Mouse (Mus musculus): ENCODE measurements around the gene March9. TPM values are rescaled to one million over a fixed set of nuclear protein-coding genes. Genes with fewer than 3 reads are reported as not detected.
A peak's percentile ranks its signal among the peaks of the same experiment; 100 is the strongest.

The March9 gene
- polyA plus RNA-seq, 1 experiment from 2014 or later, result 0.38 TPM

DNA sequence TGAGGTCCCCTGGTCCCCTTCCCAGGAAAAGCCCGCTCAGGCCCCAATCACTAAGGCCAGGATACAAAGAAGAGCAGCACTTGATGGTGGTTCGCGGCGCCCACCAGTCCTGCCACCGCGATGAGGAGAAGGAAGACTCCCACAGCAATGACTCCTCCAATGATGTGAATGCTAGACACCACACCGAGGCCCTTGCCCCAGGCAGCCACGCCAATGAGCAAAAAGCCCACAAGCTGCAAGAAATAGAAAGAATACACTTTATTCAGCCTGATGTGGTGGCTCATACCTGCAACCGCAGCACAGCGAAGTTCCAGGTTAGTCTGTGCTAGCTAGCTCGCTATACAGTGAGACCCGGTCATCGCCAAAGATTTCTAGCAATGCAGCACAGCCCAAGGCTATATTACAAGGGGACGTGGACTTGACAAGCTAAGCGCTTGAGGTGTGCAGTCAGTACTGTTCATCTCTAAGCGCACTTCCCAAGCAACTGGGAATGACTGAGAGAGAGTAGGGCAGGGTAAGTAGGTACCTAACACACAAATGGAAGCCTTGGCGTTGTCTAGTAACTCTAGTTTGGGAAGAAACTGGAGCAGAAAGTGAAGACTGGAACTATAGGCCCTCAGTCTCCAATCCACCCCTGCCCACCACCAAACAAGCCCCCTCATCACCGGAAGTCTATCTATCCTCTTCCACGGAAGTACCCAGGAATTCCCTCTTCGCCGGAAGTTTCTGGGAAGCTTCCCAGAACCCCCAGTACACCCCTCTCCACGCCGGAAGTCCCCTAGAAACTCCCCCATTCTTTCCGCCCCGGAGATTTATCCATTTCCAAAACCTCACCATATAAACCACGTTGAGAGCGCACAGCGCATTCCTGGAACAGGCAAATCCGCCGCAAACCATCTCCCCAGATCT lies 9.6 kb upstream of the March9 start:
- Histone ChIP-seq H3K9ac (ENCODE audit: low read depth, low read length) (peak overlapping the region; percentile 77), H3K36me3 (ENCODE audit: control insufficient read depth, insufficient read depth, low read length) (peaks cover 34% of the 10 kb centered on the region), H3K9me3 (ENCODE audit: control insufficient read depth, low read length) (no peaks in the 10 kb centered on the region), H3K4me3 (ENCODE audit: low read depth, low read length) (peak overlapping the region; percentile 80), H3K27ac (ENCODE audit: low read depth, low read length) (peak overlapping the region; percentile 79), H3K4me1 (replicated peaks; ENCODE audit: control insufficient read depth, insufficient read depth, low read length) (peaks cover 34% of the 10 kb centered on the region), H3K4me2 (peak overlapping the region; percentile 96), H3K27me3 (replicated peaks; ENCODE audit: control insufficient read depth, insufficient read depth, low read length) (no peaks in the 10 kb centered on the region)
- peak; percentile 25 for ATAC-seq (replicated peaks; ENCODE audit: low FRiP score)
- 6% methylated on average over 30 of the region's 30 CpGs for WGBS
- no peak for DNase-seq (ENCODE audit: low spot score)

DNA sequence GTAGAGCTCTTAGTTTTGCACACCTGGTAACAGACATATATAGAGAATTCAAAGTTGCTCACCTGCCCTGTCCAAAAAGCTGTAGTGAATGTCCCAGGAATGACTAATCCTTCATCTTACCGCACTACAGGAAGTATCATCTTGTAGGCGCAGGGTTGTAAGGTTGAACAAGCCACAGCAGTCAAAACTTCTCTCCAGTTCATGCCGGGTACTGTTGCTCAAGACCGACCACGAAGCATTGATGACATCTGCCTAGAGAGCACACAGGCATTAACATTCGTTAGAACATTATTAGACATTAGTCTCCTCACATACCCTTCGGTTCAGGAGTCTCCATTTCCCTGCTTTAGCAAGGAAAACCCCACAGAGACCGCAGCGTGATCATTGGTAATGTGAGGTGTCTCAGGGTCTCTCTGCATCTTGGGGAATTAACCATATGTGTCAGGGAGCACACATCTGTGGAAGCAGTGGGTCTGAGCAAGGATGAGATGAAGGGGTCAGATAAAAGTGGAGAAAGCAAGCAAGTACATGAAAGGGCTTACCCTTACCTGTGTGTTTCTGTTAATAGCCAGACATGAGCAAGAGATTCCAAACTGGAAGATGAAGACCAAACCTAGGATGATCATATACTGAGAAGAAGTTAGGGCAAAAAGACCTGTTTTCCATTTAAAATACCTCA lies 8.5 kb upstream of the March9 start:
- H3K36me3 ChIP-seq (ENCODE audit: control insufficient read depth, insufficient read depth, low read length), result peaks cover 34% of the 10 kb centered on the region
- no peaks in the 10 kb centered on the region for H3K27me3 ChIP-seq (replicated peaks; ENCODE audit: control insufficient read depth, insufficient read depth, low read length)
- H3K4me2 ChIP-seq, result peak overlapping the region; percentile 96
- H3K4me1 ChIP-seq (replicated peaks; ENCODE audit: control insufficient read depth, insufficient read depth, low read length), result peaks cover 35% of the 10 kb centered on the region
- no peak for DNase-seq (ENCODE audit: low spot score)
- H3K4me3 ChIP-seq (ENCODE audit: low read depth, low read length), result peak overlapping the region; percentile 80
- no peak for ATAC-seq (replicated peaks; ENCODE audit: low FRiP score)
- WGBS, result 58% methylated on average over 9 of the region's 9 CpGs
- no peaks in the 10 kb centered on the region for H3K9me3 ChIP-seq (ENCODE audit: control insufficient read depth, low read length)
- peak overlapping the region; percentile 79 for H3K27ac ChIP-seq (ENCODE audit: low read depth, low read length)
- peak overlapping the region; percentile 77 for H3K9ac ChIP-seq (ENCODE audit: low read depth, low read length)

DNA sequence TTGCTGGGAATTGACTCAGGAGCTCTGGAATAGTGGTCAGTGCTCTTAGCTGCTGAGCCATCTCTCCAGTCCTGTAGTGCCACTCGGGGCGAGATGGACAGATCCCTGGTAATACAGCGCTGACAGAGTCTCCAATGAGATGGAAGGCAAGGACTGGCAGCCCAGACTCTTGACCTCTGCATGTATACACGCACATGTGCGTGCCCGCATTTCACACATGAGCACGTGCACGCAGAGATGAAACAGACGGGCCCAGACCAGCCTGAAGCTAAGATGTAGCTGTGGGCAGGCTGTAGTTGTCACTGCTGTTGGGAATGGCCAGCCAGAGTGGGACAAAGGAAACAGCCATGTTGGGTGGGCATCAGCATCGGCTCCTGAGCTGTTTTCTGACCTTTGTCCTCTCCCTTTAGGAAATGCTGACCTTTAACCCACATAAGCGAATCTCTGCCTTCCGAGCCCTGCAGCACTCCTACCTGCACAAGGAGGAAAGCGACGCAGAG lies 6.6 kb upstream of the March9 start:
- no peak overlapping the region for H3K4me2 ChIP-seq
- H3K9ac ChIP-seq (ENCODE audit: low read depth, low read length), result no peak overlapping the region
- WGBS, result 86% methylated on average over 14 of the region's 14 CpGs
- DNase-seq (ENCODE audit: low spot score), result no peak
- ATAC-seq (replicated peaks; ENCODE audit: low FRiP score), result no peak
- no peak overlapping the region for H3K4me3 ChIP-seq (ENCODE audit: low read depth, low read length)
- H3K4me1 ChIP-seq (replicated peaks; ENCODE audit: control insufficient read depth, insufficient read depth, low read length), result peaks cover 35% of the 10 kb centered on the region
- peaks cover 34% of the 10 kb centered on the region for H3K36me3 ChIP-seq (ENCODE audit: control insufficient read depth, insufficient read depth, low read length)
- no peaks in the 10 kb centered on the region for H3K9me3 ChIP-seq (ENCODE audit: control insufficient read depth, low read length)
- peak overlapping the region; percentile 11; the same call in 1 of the 2 replicates for H3K27ac ChIP-seq (ENCODE audit: low read depth, low read length)
- peaks cover 3% of the 10 kb centered on the region; the same call in 1 of the 2 replicates for H3K27me3 ChIP-seq (replicated peaks; ENCODE audit: control insufficient read depth, insufficient read depth, low read length)

DNA sequence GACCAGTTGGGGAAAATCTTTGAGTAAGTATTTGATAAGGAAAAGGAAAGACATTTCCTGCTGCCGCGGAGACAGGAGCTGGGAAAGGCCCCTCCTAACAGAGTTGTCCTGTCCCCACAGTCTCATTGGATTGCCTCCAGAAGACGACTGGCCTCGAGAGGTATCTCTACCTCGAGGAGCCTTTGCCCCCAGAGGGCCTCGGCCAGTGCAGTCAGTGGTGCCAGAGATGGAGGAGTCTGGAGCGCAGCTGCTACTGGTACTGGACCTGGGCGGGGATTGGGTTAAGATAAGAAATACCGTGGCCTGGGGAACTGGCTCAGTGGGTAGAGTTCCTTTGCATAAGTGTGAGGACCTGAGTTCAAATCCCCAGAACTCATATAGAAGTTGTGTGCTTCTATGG lies 6.0 kb upstream of the March9 start:
- no peaks in the 10 kb centered on the region for H3K9me3 ChIP-seq (ENCODE audit: control insufficient read depth, low read length)
- peaks cover 9% of the 10 kb centered on the region for H3K27me3 ChIP-seq (replicated peaks; ENCODE audit: control insufficient read depth, insufficient read depth, low read length)
- peak overlapping the region; percentile 87; the same call in 1 of the 2 replicates for H3K4me3 ChIP-seq (ENCODE audit: low read depth, low read length)
- H3K36me3 ChIP-seq (ENCODE audit: control insufficient read depth, insufficient read depth, low read length), result peaks cover 34% of the 10 kb centered on the region
- WGBS, result 56% methylated on average over 9 of the region's 9 CpGs
- DNase-seq (ENCODE audit: low spot score) (no peak), ATAC-seq (replicated peaks; ENCODE audit: low FRiP score) (no peak)
- H3K27ac ChIP-seq (ENCODE audit: low read depth, low read length), result no peak overlapping the region
- H3K4me2 ChIP-seq, result peak overlapping the region; percentile 15; the same call in 1 of the 2 replicates
- H3K4me1 ChIP-seq (replicated peaks; ENCODE audit: control insufficient read depth, insufficient read depth, low read length), result peaks cover 32% of the 10 kb centered on the region
- no peak overlapping the region; the same call in 1 of the 2 replicates for H3K9ac ChIP-seq (ENCODE audit: low read depth, low read length)

DNA sequence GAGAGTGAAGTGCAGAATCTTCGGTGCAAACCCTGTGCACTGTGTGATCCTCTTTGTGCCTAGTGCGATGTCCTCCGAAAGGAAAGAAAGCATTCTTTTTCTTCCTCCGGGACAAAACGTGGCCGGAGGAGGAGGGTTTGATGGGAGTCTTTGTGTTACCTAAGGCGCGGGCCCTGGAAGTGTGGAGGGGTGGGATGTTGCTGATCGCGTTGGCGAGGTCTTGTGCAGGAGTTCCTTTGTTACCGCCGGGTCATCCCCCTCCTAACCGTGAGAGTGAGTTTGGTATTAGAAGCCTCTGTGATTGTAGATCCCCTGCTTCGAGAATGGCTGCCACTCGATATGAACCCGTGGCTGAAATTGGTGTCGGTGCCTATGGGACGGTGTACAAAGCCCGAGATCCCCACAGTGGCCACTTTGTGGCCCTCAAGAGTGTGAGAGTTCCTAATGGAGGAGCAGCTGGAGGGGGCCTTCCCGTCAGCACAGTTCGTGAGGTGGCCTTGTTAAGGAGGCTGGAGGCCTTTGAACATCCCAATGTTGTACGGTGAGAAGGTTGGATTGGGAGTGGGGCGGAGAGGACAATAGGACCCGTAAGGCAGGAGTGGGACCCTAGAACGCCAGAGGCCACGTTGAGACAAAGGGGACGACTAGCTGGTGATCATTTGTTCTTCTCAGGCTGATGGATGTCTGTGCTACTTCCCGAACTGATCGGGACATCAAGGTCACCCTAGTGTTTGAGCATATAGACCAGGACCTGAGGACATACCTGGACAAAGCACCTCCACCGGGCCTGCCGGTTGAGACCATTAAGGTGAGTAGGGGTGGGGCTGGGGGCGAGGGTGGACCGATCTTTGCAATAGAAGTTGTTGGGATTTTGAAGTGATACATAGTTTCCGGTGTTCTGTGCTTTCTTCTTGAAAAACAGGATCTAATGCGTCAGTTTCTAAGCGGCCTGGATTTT lies 4.2 kb upstream of the March9 start:
- DNase-seq (ENCODE audit: low spot score) (no peak), ATAC-seq (replicated peaks; ENCODE audit: low FRiP score) (no peak)
- Histone ChIP-seq H3K27ac (ENCODE audit: low read depth, low read length) (peak overlapping the region; percentile 86), H3K9ac (ENCODE audit: low read depth, low read length) (peak overlapping the region; percentile 98), H3K4me3 (ENCODE audit: low read depth, low read length) (peak overlapping the region; percentile 87), H3K27me3 (replicated peaks; ENCODE audit: control insufficient read depth, insufficient read depth, low read length) (peaks cover 27% of the 10 kb centered on the region), H3K4me1 (replicated peaks; ENCODE audit: control insufficient read depth, insufficient read depth, low read length) (peaks cover 31% of the 10 kb centered on the region), H3K4me2 (peak overlapping the region; percentile 86), H3K36me3 (ENCODE audit: control insufficient read depth, insufficient read depth, low read length) (peaks cover 34% of the 10 kb centered on the region), H3K9me3 (ENCODE audit: control insufficient read depth, low read length) (no peaks in the 10 kb centered on the region)
- WGBS, result 11% methylated on average over 37 of the region's 37 CpGs

DNA sequence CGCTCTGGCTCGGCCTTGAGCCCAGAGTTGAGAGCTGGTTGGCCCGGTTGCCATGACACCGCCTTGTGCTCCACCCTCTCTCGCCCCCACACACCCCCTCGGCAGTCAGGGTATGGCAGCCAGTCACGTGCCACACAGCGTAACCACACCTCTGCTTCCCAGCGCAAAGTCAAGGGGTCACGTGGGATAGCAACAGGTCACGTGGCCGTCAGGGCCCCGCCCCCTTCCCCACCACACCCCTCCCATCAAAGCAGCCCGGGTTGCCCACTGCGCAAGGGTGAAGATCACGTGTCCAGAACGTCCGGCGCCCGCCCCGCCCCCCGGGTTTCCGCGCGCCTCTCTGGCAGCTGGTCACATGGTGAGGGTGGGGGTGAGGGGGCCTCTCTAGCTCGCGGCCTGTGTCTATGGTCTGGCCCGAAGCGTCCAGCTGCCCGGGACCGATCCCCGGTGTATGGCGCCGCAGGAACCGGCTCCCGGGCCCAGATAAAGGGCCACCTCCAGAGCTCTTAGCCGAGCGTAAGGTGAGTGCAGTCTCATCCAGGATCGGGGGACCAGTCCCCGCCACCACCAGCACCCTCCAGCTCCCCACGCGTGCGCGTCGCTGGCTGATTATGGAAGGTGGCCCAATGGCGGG lies 3.4 kb upstream of the March9 start, which contains the start of gene Cdk4:
Cdk4 (plus strand) TSS at position 296 of the 634 bp plus-strand sequence.
- DNase-seq (ENCODE audit: low spot score) (peak; percentile 100), ATAC-seq (replicated peaks; ENCODE audit: low FRiP score) (peak; percentile 90)
- Histone ChIP-seq H3K9me3 (ENCODE audit: control insufficient read depth, low read length) (no peaks in the 10 kb centered on the region), H3K4me3 (ENCODE audit: low read depth, low read length) (peak within 1 kb of the TSS; percentile 87), H3K27me3 (replicated peaks; ENCODE audit: control insufficient read depth, insufficient read depth, low read length) (peaks cover 35% of the 10 kb centered on the region), H3K36me3 (ENCODE audit: control insufficient read depth, insufficient read depth, low read length) (peaks cover 34% of the 10 kb centered on the region), H3K27ac (ENCODE audit: low read depth, low read length) (peak within 1 kb of the TSS; percentile 86), H3K4me1 (replicated peaks; ENCODE audit: control insufficient read depth, insufficient read depth, low read length) (peaks cover 30% of the 10 kb centered on the region), H3K9ac (ENCODE audit: low read depth, low read length) (peak within 1 kb of the TSS; percentile 98), H3K4me2 (peak within 1 kb of the TSS; percentile 86)
- under 1% methylated on average over 45 of the region's 46 CpGs for WGBS

DNA sequence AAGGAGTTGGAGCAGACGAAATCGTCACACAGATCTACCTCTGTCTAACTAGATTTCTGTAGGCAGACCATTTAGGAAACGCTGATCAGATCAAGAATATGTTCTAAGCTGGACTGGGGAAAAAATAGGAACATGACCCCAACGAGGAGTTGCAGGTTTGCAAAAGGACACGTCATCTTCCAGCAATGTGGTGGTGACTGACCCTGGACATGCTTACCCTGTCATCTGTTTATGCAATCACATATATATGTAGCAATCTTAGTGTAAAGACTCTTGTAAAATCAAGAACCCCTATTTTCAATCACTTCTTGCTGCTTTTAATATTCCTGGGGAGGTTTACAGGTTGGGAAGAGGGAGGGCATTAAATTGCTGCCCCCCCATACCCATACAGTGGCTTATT lies 2.5 kb upstream of the March9 start:
- Histone ChIP-seq H3K9me3 (ENCODE audit: control insufficient read depth, low read length) (no peaks in the 10 kb centered on the region), H3K27ac (ENCODE audit: low read depth, low read length) (no peak overlapping the region), H3K9ac (ENCODE audit: low read depth, low read length) (no peak overlapping the region), H3K4me3 (ENCODE audit: low read depth, low read length) (no peak overlapping the region), H3K4me1 (replicated peaks; ENCODE audit: control insufficient read depth, insufficient read depth, low read length) (peaks cover 28% of the 10 kb centered on the region), H3K27me3 (replicated peaks; ENCODE audit: control insufficient read depth, insufficient read depth, low read length) (peaks cover 41% of the 10 kb centered on the region), H3K4me2 (peak overlapping the region; percentile 86), H3K36me3 (ENCODE audit: control insufficient read depth, insufficient read depth, low read length) (peaks cover 29% of the 10 kb centered on the region)
- DNase-seq (ENCODE audit: low spot score), result no peak
- ATAC-seq (replicated peaks; ENCODE audit: low FRiP score), result no peak
- 66% methylated on average over 5 of the region's 5 CpGs for WGBS
